Mouse (Mus musculus) layer of hippocampus, postnatal 14 days (tissue): ENCODE measurements around the gene Pprc1. TPM values are rescaled to one million over a fixed set of nuclear protein-coding genes. Genes with fewer than 3 reads are reported as not detected.

Experiments used
- DNase-seq, 2 experiments: peaks; one replicate each; pipeline ENCODE4 v3.0.0; 2021 to 2022; ENCODE audit warnings: low spot score in 2 of 2, mixed read lengths in 1 of 2
- long read RNA-seq, 2 experiments: library from polyadenylated mRNA; stranded (forward); transcript quantifications; one replicate each; pipeline ENCODE4 v2.0.0; 2021
- total RNA-seq, 2 experiments: library from RNA; stranded (reverse); gene quantifications; 2 replicates each; pipeline ENCODE4 v1.2.3; 2021

The Pprc1 gene
- 10 to 100 TPM; 23.4 to 29.0 TPM for total RNA-seq
- long read RNA-seq, experiment 1, full-length matches to known transcripts, result 2 of 3 reads
- long read RNA-seq, experiment 1, partial matches to known transcripts, result 0 of 3 reads
- long read RNA-seq, experiment 1, other reads (novel, unspliced or antisense), result 1 of 3 reads
- long read RNA-seq, experiment 2, partial matches to known transcripts, result 3 of 6 reads
- long read RNA-seq, experiment 2, other reads (novel, unspliced or antisense), result 3 of 6 reads

DNA sequence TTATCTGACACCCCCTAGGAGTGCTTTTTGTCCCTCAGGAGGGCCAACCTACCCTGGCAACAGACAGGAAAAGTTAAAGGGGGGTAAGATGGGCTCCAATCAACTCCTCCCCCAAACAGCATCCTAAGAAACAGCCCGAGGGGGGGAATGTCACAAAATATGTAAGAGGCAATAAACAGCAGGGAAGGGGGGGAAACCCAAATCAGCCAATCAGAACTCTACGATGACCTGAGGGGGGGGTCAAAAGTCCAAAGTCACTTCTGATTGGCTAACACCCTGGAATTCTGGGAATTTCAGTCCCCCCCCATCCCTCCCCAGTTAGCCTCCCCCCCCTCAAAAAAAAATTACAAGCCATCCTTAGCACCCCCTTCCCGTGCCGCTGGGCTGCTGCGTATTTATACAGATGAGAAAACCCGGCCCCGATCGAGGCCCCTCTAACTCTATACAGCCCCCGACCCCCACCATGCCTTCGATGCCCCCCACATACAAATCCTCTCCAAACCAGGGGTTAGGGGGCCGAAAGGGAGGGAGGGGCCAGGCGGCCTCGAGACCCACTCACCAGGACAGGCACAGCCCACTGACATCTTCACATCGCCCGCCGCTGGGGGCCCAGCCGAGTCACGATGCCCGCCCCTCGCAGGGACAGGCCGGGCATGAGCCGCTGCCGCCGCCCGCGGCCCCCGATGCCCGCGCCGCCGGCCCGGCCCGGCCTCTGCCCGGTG lies at the start of gene Pprc1:
TSS of gene Pprc1 (plus strand) at position 616 of the 722 bp plus-strand sequence.
- no peak for DNase-seq

DNA sequence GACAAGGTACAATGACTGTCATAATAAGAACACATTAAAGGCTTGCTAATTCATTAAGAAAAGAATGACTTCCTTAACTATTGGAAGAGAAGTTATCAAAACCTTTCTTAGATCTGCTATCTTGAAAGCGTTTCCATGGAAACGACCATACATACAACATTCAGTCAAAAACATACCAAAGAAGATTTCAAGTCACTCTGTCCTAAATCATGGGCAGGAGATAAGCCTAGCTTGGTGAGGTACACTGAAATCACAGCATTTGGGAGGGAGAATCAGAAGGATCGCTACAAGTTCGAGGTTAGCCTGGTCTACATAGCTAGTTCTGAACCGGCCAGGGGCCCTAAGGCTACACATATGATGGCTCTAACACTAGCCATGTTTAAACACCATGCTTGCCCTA lies 47.3 kb upstream of the Pprc1 start:
- no peak for DNase-seq

DNA sequence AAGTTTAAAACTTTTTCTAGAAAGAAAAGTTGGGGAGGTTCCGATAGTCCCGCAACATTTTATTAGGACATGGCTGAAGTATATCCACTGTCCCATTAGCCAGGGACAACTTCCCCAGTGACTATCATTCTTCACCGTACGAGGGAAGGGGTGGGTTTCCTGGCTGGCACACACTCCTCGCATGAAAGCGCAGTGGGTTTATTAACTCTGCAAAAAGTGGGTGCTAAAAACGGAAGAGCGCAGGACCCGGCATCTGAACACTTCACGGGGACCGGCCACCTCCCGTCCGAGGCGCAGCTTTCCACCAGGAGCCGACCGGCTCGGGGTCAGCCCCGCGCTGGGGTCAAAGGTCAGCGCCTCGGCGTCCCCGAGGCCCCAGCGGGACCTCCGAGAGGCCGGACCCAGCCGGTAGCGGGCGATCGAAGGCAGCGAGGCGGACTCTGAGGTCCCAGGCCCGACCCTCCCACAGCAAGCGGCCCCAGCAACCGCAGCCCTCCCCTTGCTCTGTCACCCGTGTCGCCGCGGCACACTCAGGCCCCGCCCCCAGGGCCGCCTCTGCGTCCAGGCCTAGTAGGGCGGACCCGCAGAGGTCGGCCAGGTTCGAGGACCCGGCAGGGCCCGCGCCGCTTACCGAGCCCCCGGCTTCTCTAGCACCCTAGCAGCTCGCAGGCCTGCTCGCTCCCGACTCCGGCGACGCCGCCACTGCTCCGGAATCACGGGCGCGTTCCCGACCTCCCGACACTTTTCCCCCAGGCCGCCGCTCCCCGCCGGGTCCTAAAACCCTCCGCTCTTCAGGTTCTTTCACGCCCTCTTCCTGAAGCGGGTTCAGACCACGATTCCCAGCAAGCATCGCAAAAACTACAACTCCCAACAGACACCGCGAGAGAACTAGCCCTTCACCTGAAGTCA lies 46.6 kb upstream of the Pprc1 start, which contains the start of gene Armh3:
TSS of gene Armh3 (minus strand) at position 704 of the 909 bp plus-strand sequence.
- peak; percentile 90 to 93 for DNase-seq

DNA sequence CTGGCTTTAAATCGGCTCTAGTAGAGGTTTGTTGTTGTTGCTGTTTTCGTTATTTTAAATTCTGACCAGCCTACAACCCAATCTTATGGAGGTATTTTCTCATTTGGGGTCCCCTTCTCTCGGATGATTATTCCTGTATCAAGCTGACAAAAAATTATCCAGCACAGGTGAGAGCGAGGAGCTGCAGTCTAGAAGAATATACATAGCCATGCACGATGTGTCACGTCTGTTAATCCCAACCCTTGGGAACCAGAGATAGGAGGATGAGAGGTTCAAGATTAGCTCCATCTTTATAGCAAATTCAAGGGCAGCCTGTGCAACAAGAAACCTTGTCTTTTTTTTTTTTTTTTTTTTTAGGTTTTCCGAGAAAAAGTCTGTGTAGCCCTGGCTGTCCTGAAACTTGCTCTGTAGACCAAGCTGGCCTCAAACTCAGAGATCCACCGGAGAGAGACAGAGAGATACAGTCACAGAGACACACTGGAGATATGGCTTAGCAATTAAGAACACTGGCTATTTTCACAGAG lies 45.9 kb upstream of the Pprc1 start:
- no peak for DNase-seq

DNA sequence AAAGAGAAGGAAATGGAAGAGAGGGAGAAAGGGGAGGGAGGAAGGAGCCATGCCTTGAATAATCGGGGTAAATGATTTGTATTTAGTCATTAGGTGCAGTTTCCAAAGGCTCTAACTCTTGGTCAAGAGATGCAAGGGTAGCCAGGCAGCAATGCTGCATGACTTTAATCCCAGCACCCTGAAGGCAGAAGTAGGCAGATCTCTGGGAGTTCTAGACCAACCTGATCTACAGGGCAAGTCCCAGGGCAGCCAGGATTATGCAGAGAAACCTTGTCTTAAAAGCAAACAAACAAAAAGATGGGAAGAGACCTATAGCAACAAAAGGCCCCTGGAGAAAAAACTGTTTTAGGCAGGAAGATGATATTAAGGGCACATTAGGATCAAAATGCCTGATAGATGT lies 45.3 kb upstream of the Pprc1 start:
- DNase-seq, result no peak

DNA sequence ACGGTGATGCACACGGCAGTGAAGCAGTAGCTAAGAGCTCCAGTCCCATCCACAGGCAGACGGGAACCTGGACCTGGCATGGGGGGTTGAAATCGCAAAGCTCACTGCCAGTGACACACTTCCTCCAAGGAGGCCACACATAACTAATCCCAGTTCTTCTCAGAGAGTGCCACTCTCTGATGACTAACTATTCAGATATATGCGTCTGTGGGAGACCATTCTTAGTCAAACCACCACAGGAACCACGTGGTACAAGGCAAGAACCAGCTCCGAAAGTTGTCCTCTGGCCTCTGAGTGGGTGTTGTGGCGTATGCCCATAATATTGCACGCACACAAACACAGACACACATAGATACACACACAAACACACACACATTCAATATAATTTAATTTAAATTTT lies 42.4 kb upstream of the Pprc1 start:
- DNase-seq, result no peak

DNA sequence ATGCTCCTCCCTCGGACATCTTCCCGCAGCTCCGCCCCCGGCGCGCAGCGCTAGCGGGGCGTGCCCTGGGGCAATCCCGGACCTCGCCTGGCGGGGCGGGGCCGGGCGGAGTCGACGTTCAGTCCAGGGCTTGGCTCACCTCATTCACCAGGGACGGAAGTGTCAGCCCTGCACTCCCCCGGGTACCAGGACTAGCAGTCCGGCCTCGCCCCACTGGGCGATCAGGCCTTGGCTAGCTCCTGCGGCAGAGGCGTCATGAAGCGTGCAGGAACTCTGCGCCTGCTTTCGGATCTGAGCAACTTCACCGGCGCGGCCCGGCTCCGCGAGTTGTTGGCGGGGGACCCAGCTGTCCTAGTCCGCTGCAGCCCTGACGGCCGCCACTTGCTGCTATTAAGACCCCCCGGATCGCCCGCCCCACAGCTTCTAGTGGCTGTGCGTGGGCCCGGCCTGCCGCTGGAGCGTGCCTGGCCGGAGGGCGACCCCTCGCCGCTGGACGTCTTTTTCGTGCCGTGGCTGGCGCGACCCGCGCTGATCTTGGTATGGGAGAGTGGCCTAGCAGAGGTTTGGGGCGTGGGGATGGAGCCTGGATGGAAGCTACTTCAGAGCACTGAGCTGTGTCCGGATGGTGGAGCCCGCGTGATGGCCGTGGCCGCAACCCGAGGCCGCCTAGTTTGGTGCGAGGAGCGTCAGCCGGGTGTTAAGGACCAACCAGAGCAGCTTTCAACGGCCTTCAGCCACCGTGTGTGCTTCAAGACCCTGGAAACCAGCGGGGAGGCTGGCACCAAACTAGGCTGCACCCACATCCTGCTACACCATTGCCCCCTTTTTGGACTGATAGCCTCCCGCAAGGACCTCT lies 41.1 kb upstream of the Pprc1 start, which contains the start of gene Hps6:
TSS of gene Hps6 (plus strand) at position 138 of the 856 bp plus-strand sequence.
- peak; percentile 41 for DNase-seq

DNA sequence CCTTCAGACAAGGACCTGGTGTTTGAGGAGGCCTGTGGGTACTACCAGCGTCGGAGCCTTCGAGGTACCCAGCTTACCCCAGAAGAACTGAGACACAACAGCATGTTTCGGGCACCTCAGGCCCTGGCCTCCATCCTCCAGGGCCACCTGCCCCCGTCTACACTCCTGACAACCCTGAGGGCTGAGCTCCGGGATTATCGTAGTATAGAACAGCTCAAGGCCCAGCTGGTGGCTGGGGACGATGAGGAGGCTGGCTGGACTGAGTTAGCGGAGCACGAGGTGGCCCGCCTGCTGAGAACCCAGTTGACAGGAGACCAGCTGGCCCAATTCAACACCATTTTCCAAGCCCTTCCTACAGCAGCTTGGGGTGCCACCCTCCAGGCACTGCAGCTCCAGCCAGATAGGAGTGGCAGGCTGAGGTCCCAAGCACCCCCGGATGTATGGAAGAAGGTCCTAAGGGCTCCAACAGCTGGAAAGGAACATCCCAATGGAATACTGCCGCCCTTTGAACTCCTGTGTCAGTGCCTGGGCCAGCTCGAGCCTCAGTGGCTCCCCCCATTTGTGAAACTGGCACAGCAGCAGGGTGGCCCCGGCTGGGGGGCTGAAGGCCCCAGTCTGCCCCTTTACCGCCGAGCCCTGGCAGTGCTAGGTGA lies 39.7 kb upstream of the Pprc1 start:
- DNase-seq, result no peak

DNA sequence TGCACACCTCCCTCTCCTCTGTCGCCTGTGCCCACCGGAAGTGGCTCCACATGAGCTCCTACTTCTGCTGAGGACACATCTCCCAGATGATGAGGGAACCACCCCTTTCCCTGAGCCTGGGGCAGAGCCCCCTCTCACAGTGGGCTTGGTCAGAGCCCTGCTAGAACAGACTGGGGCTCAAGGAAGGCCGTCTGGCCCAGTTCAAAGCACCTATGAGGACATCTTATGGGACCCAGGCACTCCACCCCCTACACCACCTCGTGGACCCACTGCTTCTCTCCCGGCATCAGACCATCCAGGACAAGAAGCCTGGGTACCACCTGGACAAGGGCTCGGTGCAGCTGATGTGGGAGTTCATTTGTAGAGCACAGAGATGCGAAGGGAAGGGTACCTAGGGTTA lies 39.0 kb upstream of the Pprc1 start:
- DNase-seq, result no peak

DNA sequence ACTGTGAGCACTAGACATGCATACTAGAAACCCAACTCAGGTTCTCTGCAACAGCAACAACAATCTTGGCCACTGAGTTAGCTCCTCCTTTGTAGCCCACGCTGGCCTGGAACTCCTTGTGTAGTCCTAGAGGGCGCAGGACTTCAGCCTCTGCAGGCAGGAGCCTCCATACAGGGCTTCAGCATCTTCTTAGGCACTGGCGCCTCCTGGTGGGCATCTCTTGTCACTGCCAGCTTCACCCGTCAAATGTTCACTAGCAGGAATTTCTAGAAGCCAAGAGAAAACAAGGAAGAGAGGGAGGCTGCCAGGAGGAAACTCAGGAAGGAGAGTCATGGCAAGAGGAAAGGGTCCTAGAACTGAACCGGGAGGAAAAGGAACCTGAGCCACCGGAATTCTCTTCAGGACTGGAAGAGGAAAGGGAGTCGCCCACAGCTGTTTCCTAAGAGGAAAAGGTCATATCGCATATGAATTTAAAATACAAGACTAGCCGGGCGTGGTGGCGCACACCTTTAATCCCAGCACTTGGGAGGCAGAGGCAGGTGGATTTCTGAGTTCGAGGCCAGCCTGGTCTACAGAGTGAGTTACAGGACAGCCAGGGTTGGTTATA lies 30.0 kb upstream of the Pprc1 start:
- peak; percentile 75 to 90 for DNase-seq

DNA sequence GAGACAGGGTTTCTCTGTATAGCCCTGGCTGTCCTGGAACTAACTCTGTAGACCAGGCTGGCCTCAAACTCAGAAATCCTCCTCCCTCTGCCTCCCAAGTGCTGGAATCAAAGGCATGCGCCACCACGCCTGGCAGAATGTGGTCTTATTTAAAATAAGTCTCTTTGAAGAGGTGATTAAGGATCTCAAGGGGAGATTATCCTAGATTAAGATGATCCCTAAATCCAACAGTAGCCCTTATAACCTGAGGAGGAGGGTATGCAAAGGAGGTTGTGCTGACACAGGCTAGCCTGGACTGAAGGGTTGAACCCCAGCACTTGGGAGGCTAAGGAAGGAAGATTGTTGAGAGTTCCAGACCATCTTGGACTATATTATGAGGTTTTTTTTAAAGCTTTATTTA lies 28.7 kb upstream of the Pprc1 start:
- DNase-seq, result no peak

DNA sequence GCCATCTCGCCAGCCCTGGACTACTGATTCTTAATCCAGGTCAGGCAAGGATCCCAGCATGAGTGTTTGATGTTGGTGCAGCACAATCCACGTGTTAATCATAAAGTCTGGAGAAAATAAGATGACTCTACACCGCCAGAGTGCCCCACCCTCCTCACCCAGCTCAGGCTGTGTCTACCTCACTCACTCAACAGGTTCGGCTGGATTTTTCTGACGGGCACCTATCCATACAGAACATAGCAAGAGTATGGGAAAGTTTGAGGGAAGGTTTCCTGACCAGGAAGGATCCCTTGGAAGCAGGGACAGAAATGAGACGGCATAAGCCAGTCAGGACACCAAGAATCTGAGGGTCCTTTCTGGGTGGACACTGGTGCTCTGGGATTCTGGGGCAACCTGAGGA lies 19.7 kb upstream of the Pprc1 start:
- DNase-seq, result no peak

DNA sequence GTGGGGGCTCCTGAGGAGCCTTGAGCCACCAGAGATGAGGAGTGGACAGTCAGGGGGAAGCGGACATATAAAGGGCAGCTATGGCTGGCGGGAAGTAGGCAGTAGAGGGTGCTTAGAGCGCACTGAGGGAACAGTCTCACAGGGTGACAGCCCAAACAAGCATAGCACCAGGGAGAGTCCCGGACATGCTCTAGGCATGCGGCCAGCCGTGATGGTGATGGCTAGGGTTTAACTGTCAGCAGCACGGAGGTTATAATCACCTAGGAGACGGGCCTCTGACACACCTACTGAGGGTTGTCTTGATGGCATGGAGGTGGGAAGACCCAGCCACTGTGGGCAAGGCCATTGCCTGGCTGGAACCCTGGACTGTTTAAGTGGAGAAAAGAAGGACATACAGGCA lies 18.1 kb upstream of the Pprc1 start:
- no peak for DNase-seq

DNA sequence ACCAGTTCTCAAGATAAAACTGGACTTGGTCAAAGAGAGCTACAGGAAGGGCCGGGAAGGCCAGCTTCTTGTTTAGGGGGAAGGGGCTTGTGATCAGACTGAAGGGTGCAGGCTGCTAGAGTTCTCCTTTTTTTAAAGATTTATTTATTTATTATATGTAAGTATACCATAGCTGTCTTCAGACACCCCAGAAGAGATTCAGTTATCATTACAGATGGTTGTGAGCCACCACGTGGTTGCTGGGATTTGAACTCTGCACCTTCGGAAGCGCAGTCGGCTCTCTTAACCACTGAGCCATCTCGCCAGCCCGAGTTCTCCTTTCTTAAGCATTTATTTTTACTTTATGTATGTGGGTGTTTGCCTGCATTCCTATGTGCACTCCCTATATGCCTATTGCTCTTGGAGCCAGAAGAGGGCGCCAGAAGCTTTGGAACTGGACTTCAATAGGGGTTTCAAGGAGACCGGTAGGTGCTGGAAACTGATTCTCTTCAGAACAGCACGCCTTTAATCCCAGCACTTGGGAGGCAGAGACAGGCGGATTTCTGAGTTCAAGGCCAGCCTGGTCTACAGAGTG lies 15.9 kb upstream of the Pprc1 start:
- no peak for DNase-seq

DNA sequence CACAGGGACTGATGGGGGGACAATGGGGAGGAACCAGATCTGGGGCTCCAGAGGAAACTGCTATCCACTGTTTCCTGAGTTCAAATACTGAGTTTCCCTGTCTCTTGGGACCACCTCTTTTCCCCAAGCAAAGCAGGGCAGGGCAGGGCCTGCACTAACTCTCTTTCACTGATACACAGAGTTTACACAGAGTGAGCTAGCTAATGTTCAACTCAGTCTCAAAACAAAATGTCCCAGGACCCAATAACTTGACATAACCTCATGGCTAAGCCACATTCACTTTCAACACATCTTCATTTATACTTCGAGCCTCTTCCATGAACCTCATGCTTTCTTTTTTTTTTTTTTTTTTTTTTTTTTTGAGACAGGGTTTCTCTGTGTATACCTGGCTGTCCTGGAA lies 15.0 kb upstream of the Pprc1 start:
- no peak for DNase-seq

DNA sequence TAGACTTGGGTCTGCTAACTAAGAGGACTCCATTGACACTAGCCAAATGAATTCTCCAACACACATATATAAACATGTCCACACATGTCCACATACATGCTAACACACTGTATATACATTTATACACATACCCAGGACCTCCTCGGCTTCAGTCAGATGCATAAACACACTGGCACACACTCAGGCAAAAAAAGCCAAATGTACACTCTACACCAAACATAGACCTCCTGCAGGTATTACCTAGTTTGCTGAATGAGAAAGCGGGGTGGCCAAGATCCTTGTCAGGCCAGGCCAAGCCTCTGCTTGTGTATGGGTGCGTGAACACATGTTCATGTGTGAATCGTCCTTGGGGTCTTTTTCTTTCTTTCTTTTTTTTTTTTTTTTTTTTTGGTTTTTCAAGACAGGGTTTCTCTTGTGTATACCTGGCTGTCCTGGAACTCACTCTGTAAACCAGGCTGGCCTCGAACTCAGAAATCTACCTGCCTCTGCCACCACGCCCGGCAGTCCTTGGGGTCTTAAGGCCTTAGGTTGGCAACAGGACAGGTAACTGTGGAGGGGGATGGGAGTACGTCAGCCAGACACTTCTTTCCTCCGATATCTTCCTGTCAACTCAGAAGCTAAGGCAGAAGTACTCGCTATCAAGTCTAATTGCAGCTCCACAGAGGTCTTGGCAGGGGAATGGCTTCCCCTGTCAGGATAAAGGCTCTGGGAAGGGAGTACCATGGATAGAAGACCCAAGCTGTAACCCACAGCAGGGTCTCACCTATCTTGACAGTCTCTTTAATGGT lies 14.3 kb upstream of the Pprc1 start:
- no peak for DNase-seq

DNA sequence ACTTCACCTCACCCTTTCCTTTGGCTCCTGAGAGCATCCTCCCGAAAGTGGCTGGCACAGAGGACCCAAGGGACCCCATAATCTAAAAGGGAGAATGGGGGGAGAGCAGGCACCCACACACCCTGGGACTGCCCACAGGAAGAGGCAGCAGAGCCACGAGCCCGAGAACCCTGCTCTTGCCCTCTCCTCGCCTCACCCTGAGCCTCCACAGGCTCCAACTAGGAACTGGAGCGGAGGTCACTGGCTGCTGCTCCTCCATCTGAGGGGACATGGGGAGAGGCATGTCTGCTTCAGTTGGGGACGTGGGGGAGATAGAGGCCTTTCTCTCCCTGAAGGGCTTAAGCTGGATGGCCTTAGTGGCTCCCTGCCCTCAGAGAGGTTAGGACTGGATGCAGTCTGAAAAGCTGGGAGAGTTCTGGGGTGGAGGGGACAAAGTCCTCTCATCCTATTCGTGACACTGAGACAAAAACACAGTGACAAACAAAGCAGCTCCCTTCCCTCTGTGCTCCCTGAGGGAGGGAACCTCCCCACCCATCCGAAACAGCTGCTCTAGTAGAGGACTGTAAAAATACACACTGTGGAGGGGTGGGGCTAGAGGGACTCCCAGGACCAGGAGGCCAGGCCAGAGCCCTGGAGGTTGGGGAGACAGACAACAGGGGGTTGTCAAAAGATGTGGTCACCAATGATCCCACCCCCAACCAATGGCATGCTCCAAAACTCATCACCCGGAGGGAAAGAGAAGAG lies 12.8 kb upstream of the Pprc1 start:
- DNase-seq, result no peak
